Mouse (Mus musculus) Muller cell, postnatal 12 days (primary cell): ENCODE results near the gene Tpm3-rs7.
"Not testable (repeated sequence)": the region's sequence is repeated elsewhere in the genome, so short reads cannot be mapped to it uniquely, and the experiment has no call there.

Experiments used
- DNase-seq: peaks from one replicate; pipeline ENCODE4 v3.0.0-alpha.2; 2015; ENCODE audit errors: inconsistent ontology term

Tpm3-rs7 gene

GRCm38 (mm10) chr14:113314499-113314898, at the start of gene Tpm3-rs7:
TSS of gene Tpm3-rs7 (plus strand) at chr14:113314608.
- not testable (repeated sequence) for DNase-seq

- DNase-seq, result no peak
These were observed 2.6 kb downstream of the Tpm3-rs7 start for GRCm38 (mm10) chr14:113317023-113317422.

GRCm38 (mm10) chr14:113363361-113363760, 49.0 kb downstream of the Tpm3-rs7 start:
- no peak for DNase-seq
